Mouse (Mus musculus) intestine, embryonic 15.5 days (tissue): ENCODE data around the gene Coasy. TPM values are rescaled to one million over a fixed set of nuclear protein-coding genes. Genes with fewer than 3 reads are reported as not detected.

Experiments
- ATAC-seq: fragments of 200-750 bp; cut with Nextera tagmentation; 2 replicates; pipeline ENCODE4 v1.8.0; 2017; ENCODE audit warnings: moderate TSS enrichment, moderate library complexity
- H3K27ac ChIP-seq: fragments of 300-500 bp; sonication (generic); 2 replicates; pipeline ENCODE4 v1.5.1; 2015; ENCODE audit warnings: mild to moderate bottlenecking, inconsistent platforms
- H3K27me3 ChIP-seq: fragments of 300-500 bp; sonication (generic); replicated peaks from 2 replicates; pipeline ENCODE4 v1.6.1; 2015; ENCODE audit warnings: inconsistent platforms
- H3K36me3 ChIP-seq: fragments of 300-500 bp; sonication (generic); 2 replicates; pipeline ENCODE4 v1.6.1; 2015; ENCODE audit warnings: inconsistent platforms
- H3K4me1 ChIP-seq: fragments of 300-500 bp; sonication (generic); replicated peaks from 2 replicates; pipeline ENCODE4 v1.6.1; 2015; ENCODE audit warnings: inconsistent platforms
- H3K4me2 ChIP-seq: fragments of 300-500 bp; sonication (generic); replicated peaks from 2 replicates; pipeline ENCODE4 v1.6.1; 2015; ENCODE audit warnings: mild to moderate bottlenecking, inconsistent platforms
- H3K4me3 ChIP-seq: fragments of 300-500 bp; sonication (generic); replicated peaks from 2 replicates; pipeline ENCODE4 v1.5.1; 2015; ENCODE audit warnings: inconsistent platforms
- H3K9ac ChIP-seq: fragments of 300-500 bp; sonication (generic); 2 replicates; pipeline ENCODE4 v1.6.1; 2015; ENCODE audit warnings: inconsistent platforms
- H3K9me3 ChIP-seq: fragments of 300-500 bp; sonication (generic); 2 replicates; pipeline ENCODE4 v1.6.1; 2016; ENCODE audit warnings: inconsistent platforms
- WGBS: fragments of 180-500 bp; shearing (Covaris S2); methylation state at CpG from one replicate; pipeline ENCODE4 v1.1.7; 2015; 5-methylcytosine and 5-hydroxymethylcytosine counted together
- polyA plus RNA-seq: library from polyadenylated mRNA; unstranded; fragments of >200 nt; fragmentation: Nextera tagmentation; extraction: Ambion mirVana; gene quantifications from 2 replicates; pipeline ENCODE4 v1.2.1, GENCODE M21; 2015

Coasy gene
- polyA plus RNA-seq, 1 experiment from 2014 or later: 41.8 TPM

DNA sequence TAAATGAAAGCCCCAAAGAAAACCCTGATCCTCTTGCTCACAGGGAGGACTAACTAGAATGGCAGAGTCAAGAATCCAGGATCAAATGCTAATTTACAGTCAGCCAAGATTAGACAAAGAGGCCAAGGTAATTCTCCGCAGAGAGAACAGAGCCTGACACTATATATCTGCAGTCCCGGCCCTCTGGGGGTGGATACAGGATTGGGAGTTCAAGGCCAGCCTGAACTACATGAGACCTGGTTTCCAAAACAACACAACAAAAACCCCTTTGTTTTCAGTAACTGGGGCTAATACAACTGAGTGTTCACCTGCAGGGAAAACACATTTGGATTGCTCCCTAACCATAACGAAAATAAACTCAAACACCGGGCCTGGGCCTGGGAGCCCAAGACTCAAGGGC lies 17.9 kb upstream of the Coasy start:
- Histone ChIP-seq H3K27ac (peak overlapping the region; percentile 99), H3K4me2 (0 out of 2 replicates have a peak overlapping the region, but pooled peaks have one; percentile 45), H3K9me3 (no peaks in the 10 kb centered on the region), H3K9ac (no peak overlapping the region), H3K27me3 (no peaks in the 10 kb centered on the region), H3K4me1 (peaks cover 50% of the 10 kb centered on the region), H3K36me3 (no peaks in the 10 kb centered on the region), H3K4me3 (no peak overlapping the region)
- WGBS: 58% methylated on average over 4 of the region's 4 CpGs
- no peak for ATAC-seq

DNA sequence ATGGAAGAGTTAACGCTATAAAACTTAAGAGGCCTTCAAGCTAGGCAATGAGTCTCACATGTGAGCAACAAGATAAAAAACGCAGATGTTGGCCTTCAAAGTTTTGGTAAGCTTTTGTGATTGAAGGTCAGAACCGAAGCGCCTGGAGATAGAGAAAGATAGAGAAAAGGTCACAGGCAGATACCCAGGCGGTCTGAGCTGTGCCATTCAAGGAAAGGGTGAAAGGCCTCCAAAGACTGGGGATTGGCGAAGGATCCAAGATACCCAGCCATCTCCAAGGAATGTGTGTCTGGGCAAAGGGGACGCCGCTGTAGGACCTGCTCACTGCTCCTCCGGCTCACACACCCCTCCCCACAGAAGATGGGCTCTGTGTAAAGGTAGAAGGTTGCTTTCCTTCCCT lies 17.4 kb upstream of the Coasy start:
- no peaks in the 10 kb centered on the region for H3K27me3 ChIP-seq
- no peak overlapping the region for H3K4me2 ChIP-seq
- WGBS: 85% methylated on average over 9 of the region's 9 CpGs
- no peaks in the 10 kb centered on the region for H3K9me3 ChIP-seq
- peak overlapping the region; percentile 42 for H3K27ac ChIP-seq
- no peaks in the 10 kb centered on the region for H3K36me3 ChIP-seq
- H3K4me1 ChIP-seq: peaks cover 46% of the 10 kb centered on the region
- no peak for ATAC-seq
- H3K9ac ChIP-seq: no peak overlapping the region
- no peak overlapping the region for H3K4me3 ChIP-seq

DNA sequence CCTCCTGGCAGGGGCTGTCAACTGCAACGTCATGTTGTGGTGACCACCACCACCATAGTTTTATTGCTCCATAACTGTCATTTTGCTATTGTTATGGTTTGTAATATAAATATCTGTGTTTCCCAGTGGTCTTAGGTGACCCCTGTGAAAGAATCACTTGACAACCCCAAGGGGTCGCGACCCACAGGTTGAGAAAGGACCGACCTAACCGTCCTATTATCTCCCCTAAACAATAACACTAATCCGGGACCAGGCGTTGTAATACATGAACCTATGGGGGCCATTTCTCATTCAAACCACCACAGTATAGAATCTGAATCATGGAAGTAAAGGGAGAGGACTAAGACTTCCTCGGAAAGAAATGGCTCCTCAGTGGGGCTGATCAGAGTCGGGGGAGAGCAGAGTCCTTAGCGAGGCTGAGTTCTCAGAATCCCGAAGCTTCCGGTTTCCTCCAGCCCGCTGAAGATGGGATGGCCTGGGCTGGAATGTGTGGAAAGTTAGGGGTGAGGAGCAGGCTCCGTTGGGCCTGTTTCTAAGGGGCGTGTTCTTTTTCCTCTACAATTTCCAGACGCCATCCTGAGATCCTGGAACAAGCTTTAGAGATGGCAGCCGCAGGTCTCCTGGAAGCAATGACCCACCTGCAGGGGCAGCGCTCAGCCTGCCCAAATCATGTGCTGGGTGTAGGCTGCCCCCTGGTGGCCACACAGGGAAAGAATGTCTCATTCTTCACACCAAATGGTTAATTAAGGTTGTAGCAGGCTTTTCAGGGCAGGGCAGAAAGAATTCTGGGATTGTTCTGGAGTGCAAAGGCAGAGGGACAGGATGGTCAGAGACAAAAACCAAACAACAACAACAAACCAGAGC lies 15.6 kb upstream of the Coasy start:
- Histone ChIP-seq H3K4me2 (peak overlapping the region; percentile 82), H3K4me3 (peak overlapping the region; percentile 24), H3K9me3 (no peaks in the 10 kb centered on the region), H3K27me3 (no peaks in the 10 kb centered on the region; the same call in 1 of the 2 replicates), H3K27ac (no peak overlapping the region), H3K4me1 (peaks cover 47% of the 10 kb centered on the region), H3K9ac (no peak overlapping the region), H3K36me3 (no peaks in the 10 kb centered on the region)
- ATAC-seq: no peak
- WGBS: 20% methylated on average over 18 of the region's 18 CpGs

- Histone ChIP-seq H3K4me2 (peak within 1 kb of the TSS; percentile 99), H3K9me3 (no peaks in the 10 kb centered on the region), H3K4me3 (peak within 1 kb of the TSS; percentile 77), H3K27ac (no peak within 1 kb of the TSS), H3K36me3 (no peaks in the 10 kb centered on the region), H3K27me3 (no peaks in the 10 kb centered on the region; the same call in 1 of the 2 replicates), H3K9ac (peak within 1 kb of the TSS; percentile 82), H3K4me1 (peaks cover 19% of the 10 kb centered on the region; the same call in 1 of the 2 replicates)
- peak; percentile 92 for ATAC-seq
- WGBS: 5% methylated on average over 35 of the region's 35 CpGs
Measured at GRCm38 (mm10) chr11:101069391-101070188, 12.8 kb upstream of the Coasy start, which contains the start of gene Naglu. Naglu (plus strand) TSS chr11:101070012.

DNA sequence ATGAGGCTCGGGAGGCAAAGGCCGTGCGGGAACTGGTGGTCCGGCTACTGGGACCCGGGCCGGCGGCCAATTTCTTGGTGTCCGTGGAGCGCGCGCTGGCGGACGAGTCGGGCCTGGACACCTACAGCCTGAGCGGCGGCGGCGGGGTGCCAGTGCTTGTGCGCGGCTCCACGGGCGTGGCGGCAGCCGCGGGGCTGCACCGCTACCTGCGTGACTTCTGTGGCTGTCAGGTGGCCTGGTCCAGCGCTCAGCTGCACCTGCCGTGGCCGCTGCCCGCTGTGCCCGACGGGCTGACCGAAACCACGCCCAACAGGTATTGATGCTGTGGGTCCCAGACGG lies 12.2 kb upstream of the Coasy start:
- 0% methylated on average over 36 of the region's 36 CpGs for WGBS
- no peaks in the 10 kb centered on the region for H3K36me3 ChIP-seq
- H3K27ac ChIP-seq: no peak overlapping the region
- H3K4me1 ChIP-seq: peaks cover 16% of the 10 kb centered on the region; the same call in 1 of the 2 replicates
- peak overlapping the region; percentile 77 for H3K4me3 ChIP-seq
- H3K4me2 ChIP-seq: peak overlapping the region; percentile 99
- H3K9me3 ChIP-seq: no peaks in the 10 kb centered on the region
- H3K9ac ChIP-seq: peak overlapping the region; percentile 82
- no peaks in the 10 kb centered on the region; the same call in 1 of the 2 replicates for H3K27me3 ChIP-seq
- ATAC-seq: peak; percentile 77

GRCm38 (mm10) chr11:101070987-101071386 lies 11.4 kb upstream of the Coasy start:
- no peak overlapping the region for H3K9ac ChIP-seq
- no peaks in the 10 kb centered on the region for H3K36me3 ChIP-seq
- no peak overlapping the region for H3K27ac ChIP-seq
- peaks cover 16% of the 10 kb centered on the region; the same call in 1 of the 2 replicates for H3K4me1 ChIP-seq
- H3K4me3 ChIP-seq: peak overlapping the region; percentile 77; the same call in 1 of the 2 replicates
- ATAC-seq: no peak
- H3K4me2 ChIP-seq: peak overlapping the region; percentile 99
- H3K9me3 ChIP-seq: no peaks in the 10 kb centered on the region
- 79% methylated on average over 6 of the region's 6 CpGs for WGBS
- H3K27me3 ChIP-seq: no peaks in the 10 kb centered on the region; the same call in 1 of the 2 replicates

DNA sequence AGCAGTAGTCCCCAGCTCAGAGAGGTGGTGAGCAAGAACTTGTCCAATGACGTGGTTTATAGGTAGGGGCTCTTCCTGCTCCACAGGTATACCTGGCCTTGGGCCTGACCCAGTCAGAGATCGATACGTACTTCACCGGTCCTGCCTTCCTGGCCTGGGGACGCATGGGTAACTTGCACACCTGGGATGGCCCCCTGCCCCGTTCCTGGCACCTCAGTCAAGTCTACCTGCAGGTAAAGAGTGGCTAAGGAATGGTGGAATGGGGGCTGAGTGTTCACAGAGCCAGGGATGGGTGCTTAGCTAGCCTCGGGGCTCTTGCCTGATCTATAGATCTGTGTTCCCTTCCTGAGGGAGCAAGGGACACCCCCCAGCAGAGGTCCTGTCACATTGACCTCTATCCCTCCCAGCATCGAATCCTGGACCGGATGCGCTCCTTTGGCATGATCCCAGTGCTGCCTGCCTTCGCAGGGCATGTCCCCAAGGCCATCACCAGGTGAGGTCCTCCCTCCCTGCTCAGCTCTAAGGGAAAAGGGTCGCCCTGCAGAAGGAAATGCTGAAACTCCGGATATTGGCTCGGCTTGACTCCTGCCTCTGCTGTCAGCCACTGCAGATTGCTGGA lies 10.4 kb upstream of the Coasy start:
- WGBS: 72% methylated on average over 14 of the region's 14 CpGs
- Histone ChIP-seq H3K9me3 (no peaks in the 10 kb centered on the region), H3K4me2 (no peak overlapping the region), H3K27ac (no peak overlapping the region), H3K9ac (no peak overlapping the region), H3K4me1 (peaks cover 11% of the 10 kb centered on the region; the same call in 1 of the 2 replicates), H3K27me3 (no peaks in the 10 kb centered on the region; the same call in 1 of the 2 replicates), H3K36me3 (no peaks in the 10 kb centered on the region), H3K4me3 (no peak overlapping the region)
- no peak for ATAC-seq

GRCm38 (mm10) chr11:101078121-101078520 lies 4.2 kb upstream of the Coasy start, which contains the start of gene Hsd17b1:
Hsd17b1 (plus strand) TSS chr11:101078411.
- no peak within 1 kb of the TSS for H3K27ac ChIP-seq
- no peak within 1 kb of the TSS for H3K9ac ChIP-seq
- peaks cover 39% of the 10 kb centered on the region for H3K27me3 ChIP-seq
- no peaks in the 10 kb centered on the region for H3K36me3 ChIP-seq
- ATAC-seq: no peak
- H3K4me3 ChIP-seq: no peak within 1 kb of the TSS
- WGBS: 75% methylated on average over 9 of the region's 9 CpGs
- no peaks in the 10 kb centered on the region for H3K9me3 ChIP-seq
- H3K4me1 ChIP-seq: peaks cover 4% of the 10 kb centered on the region
- no peak within 1 kb of the TSS for H3K4me2 ChIP-seq

- H3K9me3 ChIP-seq: no peaks in the 10 kb centered on the region
- peak overlapping the region; percentile 2 for H3K4me3 ChIP-seq
- H3K4me1 ChIP-seq: peaks cover 15% of the 10 kb centered on the region
- H3K4me2 ChIP-seq: peak overlapping the region; percentile 45
- no peaks in the 10 kb centered on the region for H3K36me3 ChIP-seq
- 4% methylated on average over 27 of the region's 27 CpGs for WGBS
- ATAC-seq: no peak
- H3K27ac ChIP-seq: no peak overlapping the region
- H3K27me3 ChIP-seq: peaks cover 39% of the 10 kb centered on the region
- H3K9ac ChIP-seq: no peak overlapping the region
Measured at GRCm38 (mm10) chr11:101079746-101080145, 2.6 kb upstream of the Coasy start.

- 73% methylated on average over 5 of the region's 5 CpGs for WGBS
- H3K27me3 ChIP-seq: peaks cover 39% of the 10 kb centered on the region
- no peaks in the 10 kb centered on the region for H3K9me3 ChIP-seq
- H3K4me3 ChIP-seq: no peak overlapping the region
- no peaks in the 10 kb centered on the region for H3K36me3 ChIP-seq
- ATAC-seq: no peak
- H3K27ac ChIP-seq: no peak overlapping the region
- no peak overlapping the region for H3K9ac ChIP-seq
- peaks cover 15% of the 10 kb centered on the region for H3K4me1 ChIP-seq
- H3K4me2 ChIP-seq: no peak overlapping the region
Measured at GRCm38 (mm10) chr11:101080421-101080820, 1.9 kb upstream of the Coasy start.

- 6% methylated on average over 10 of the region's 10 CpGs for WGBS
- H3K4me1 ChIP-seq: peaks cover 27% of the 10 kb centered on the region
- H3K9ac ChIP-seq: peak overlapping the region; percentile 17; the same call in 1 of the 2 replicates
- no peak for ATAC-seq
- H3K27ac ChIP-seq: peak overlapping the region; percentile 81; the same call in 1 of the 2 replicates
- H3K9me3 ChIP-seq: no peaks in the 10 kb centered on the region
- H3K4me3 ChIP-seq: peak overlapping the region; percentile 83
- no peaks in the 10 kb centered on the region for H3K36me3 ChIP-seq
- peaks cover 39% of the 10 kb centered on the region for H3K27me3 ChIP-seq
- H3K4me2 ChIP-seq: peak overlapping the region; percentile 97
Measured at GRCm38 (mm10) chr11:101081659-101082058, 706 bp upstream of the Coasy start.
